Mouse (Mus musculus) forebrain, embryonic 11.5 days (tissue): ENCODE results near the gene Sema3b. TPM values are rescaled to one million over a fixed set of nuclear protein-coding genes. Genes with fewer than 3 reads are reported as not detected.

ENCODE experiments used
- ATAC-seq: fragments of 200-750 bp; cut with Nextera tagmentation; replicated peaks from 2 replicates; pipeline ENCODE4 v1.8.0; 2017; ENCODE audit warnings: moderate TSS enrichment; ENCODE audit not compliant: low FRiP score
- DNase-seq: peaks from one replicate; pipeline ENCODE4 v3.0.0-alpha.2; 2017; ENCODE audit warnings: low spot score
- H3K27ac ChIP-seq: fragments of 300-500 bp; sonication (generic); 2 replicates; pipeline ENCODE4 v1.5.1; 2014; ENCODE audit warnings: low read depth, low read length
- H3K27me3 ChIP-seq: fragments of 300-500 bp; sonication (generic); 2 replicates; pipeline ENCODE4 v1.6.1; 2014; ENCODE audit warnings: mild to moderate bottlenecking, low read length, mixed read lengths; ENCODE audit not compliant: control insufficient read depth, insufficient read depth
- H3K36me3 ChIP-seq: fragments of 300-500 bp; sonication (generic); 2 replicates; pipeline ENCODE4 v1.6.1; 2014; ENCODE audit warnings: mild to moderate bottlenecking, low read length, moderate library complexity, mixed read lengths; ENCODE audit not compliant: control insufficient read depth, insufficient read depth
- H3K4me1 ChIP-seq: fragments of 300-500 bp; sonication (generic); replicated peaks from 2 replicates; pipeline ENCODE4 v1.6.1; 2014; ENCODE audit warnings: low read length, mixed read lengths; ENCODE audit not compliant: control insufficient read depth, insufficient read depth
- H3K4me2 ChIP-seq: fragments of 300-500 bp; sonication (generic); 2 replicates; pipeline ENCODE4 v1.6.1; 2014; ENCODE audit warnings: low read depth, mild to moderate bottlenecking, low read length, moderate library complexity, mixed read lengths; ENCODE audit not compliant: severe bottlenecking
- H3K4me3 ChIP-seq: fragments of 300-500 bp; sonication (generic); 2 replicates; pipeline ENCODE4 v1.5.1; 2014; ENCODE audit warnings: low read depth, low read length
- H3K9ac ChIP-seq: fragments of 300-500 bp; sonication (generic); 2 replicates; pipeline ENCODE4 v1.6.1; 2014; ENCODE audit warnings: low read length
- H3K9me3 ChIP-seq: fragments of 300-500 bp; sonication (generic); 2 replicates; pipeline ENCODE4 v1.6.1; 2016; ENCODE audit warnings: low read length, mixed read lengths; ENCODE audit not compliant: control insufficient read depth
- WGBS: fragments of 180-500 bp; shearing (Covaris S2); extraction: QIAGEN DNeasy Blood & Tissue Kit; methylation state at CpG from one replicate; pipeline ENCODE4 v1.1.7; 2014; 5-methylcytosine and 5-hydroxymethylcytosine counted together
- polyA plus RNA-seq: library from polyadenylated mRNA; unstranded; fragments of >200 nt; fragmentation: Nextera tagmentation; extraction: Ambion mirVana; gene quantifications from 2 replicates; pipeline ENCODE4 v1.2.1, GENCODE M21; 2014

Sema3b gene
- polyA plus RNA-seq, 1 experiment from 2014 or later: 1.7 TPM

GRCm38 (mm10) chr9:107596619-107597569, 12.1 kb downstream of the Sema3b start:
- Histone ChIP-seq H3K4me2 (no peak overlapping the region), H3K4me1 (no peaks in the 10 kb centered on the region), H3K36me3 (no peaks in the 10 kb centered on the region), H3K27ac (no peak overlapping the region), H3K27me3 (no peaks in the 10 kb centered on the region), H3K9me3 (no peaks in the 10 kb centered on the region), H3K4me3 (no peak overlapping the region), H3K9ac (no peak overlapping the region)
- ATAC-seq: no peak
- WGBS: 94% methylated on average over 11 of the region's 11 CpGs
- DNase-seq: no peak

GRCm38 (mm10) chr9:107594281-107595062, 14.6 kb downstream of the Sema3b start:
- ATAC-seq: no peak
- Histone ChIP-seq H3K4me2 (no peak overlapping the region), H3K27me3 (no peaks in the 10 kb centered on the region), H3K9ac (no peak overlapping the region), H3K4me1 (no peaks in the 10 kb centered on the region), H3K36me3 (peaks cover 3% of the 10 kb centered on the region; the same call in 1 of the 2 replicates), H3K4me3 (no peak overlapping the region), H3K9me3 (no peaks in the 10 kb centered on the region), H3K27ac (no peak overlapping the region)
- 76% methylated on average over 8 of the region's 8 CpGs for WGBS
- no peak for DNase-seq

- no peak for ATAC-seq
- H3K4me1 ChIP-seq: peaks cover 1% of the 10 kb centered on the region; the same call in 1 of the 2 replicates
- no peak overlapping the region for H3K4me2 ChIP-seq
- no peak overlapping the region for H3K9ac ChIP-seq
- WGBS: 83% methylated on average over 11 of the region's 11 CpGs
- no peaks in the 10 kb centered on the region for H3K27me3 ChIP-seq
- no peak for DNase-seq
- H3K36me3 ChIP-seq: peaks cover 3% of the 10 kb centered on the region; the same call in 1 of the 2 replicates
- no peak overlapping the region for H3K4me3 ChIP-seq
- no peaks in the 10 kb centered on the region for H3K9me3 ChIP-seq
- no peak overlapping the region for H3K27ac ChIP-seq
Observed at GRCm38 (mm10) chr9:107593101-107593976, 15.7 kb downstream of the Sema3b start.

- Histone ChIP-seq H3K4me2 (no peak overlapping the region), H3K27ac (no peak overlapping the region), H3K4me3 (no peak overlapping the region), H3K36me3 (peaks cover 3% of the 10 kb centered on the region; the same call in 1 of the 2 replicates), H3K27me3 (no peaks in the 10 kb centered on the region), H3K9me3 (no peaks in the 10 kb centered on the region), H3K9ac (no peak overlapping the region), H3K4me1 (peaks cover 3% of the 10 kb centered on the region; the same call in 1 of the 2 replicates)
- ATAC-seq (no peak), DNase-seq (no peak)
- WGBS: 96% methylated on average over 6 of the region's 6 CpGs
Observed at GRCm38 (mm10) chr9:107590773-107591060, 18.3 kb downstream of the Sema3b start.

GRCm38 (mm10) chr9:107590058-107590772, 18.8 kb downstream of the Sema3b start:
- H3K4me3 ChIP-seq: no peak overlapping the region
- no peaks in the 10 kb centered on the region for H3K27me3 ChIP-seq
- no peak overlapping the region for H3K9ac ChIP-seq
- H3K27ac ChIP-seq: no peak overlapping the region
- no peaks in the 10 kb centered on the region for H3K9me3 ChIP-seq
- H3K4me2 ChIP-seq: no peak overlapping the region
- peaks cover 3% of the 10 kb centered on the region; the same call in 1 of the 2 replicates for H3K4me1 ChIP-seq
- H3K36me3 ChIP-seq: peaks cover 3% of the 10 kb centered on the region; the same call in 1 of the 2 replicates
- DNase-seq: no peak
- 93% methylated on average over 25 of the region's 25 CpGs for WGBS
- ATAC-seq: no peak

GRCm38 (mm10) chr9:107587833-107588639, 21.0 kb downstream of the Sema3b start:
- Histone ChIP-seq H3K27me3 (no peaks in the 10 kb centered on the region), H3K4me3 (peak overlapping the region; percentile 64), H3K4me2 (peak overlapping the region; percentile 86), H3K9me3 (no peaks in the 10 kb centered on the region), H3K36me3 (peaks cover 3% of the 10 kb centered on the region; the same call in 1 of the 2 replicates), H3K27ac (no peak overlapping the region), H3K4me1 (peaks cover 3% of the 10 kb centered on the region; the same call in 1 of the 2 replicates), H3K9ac (peak overlapping the region; percentile 68)
- ATAC-seq (no peak), DNase-seq (no peak)
- WGBS: 5% methylated on average over 33 of the region's 33 CpGs

GRCm38 (mm10) chr9:107586974-107587832, 21.8 kb downstream of the Sema3b start, which contains the start of gene Ifrd2:
Gene Ifrd2 (plus strand): TSS chr9:107587642.
- peak; percentile 98 for ATAC-seq
- Histone ChIP-seq H3K9me3 (no peaks in the 10 kb centered on the region), H3K9ac (peak within 1 kb of the TSS; percentile 68), H3K4me3 (peak within 1 kb of the TSS; percentile 64), H3K4me1 (peaks cover 3% of the 10 kb centered on the region; the same call in 1 of the 2 replicates), H3K36me3 (peaks cover 3% of the 10 kb centered on the region; the same call in 1 of the 2 replicates), H3K4me2 (peak within 1 kb of the TSS; percentile 86), H3K27me3 (no peaks in the 10 kb centered on the region), H3K27ac (no peak within 1 kb of the TSS)
- WGBS: 13% methylated on average over 46 of the region's 46 CpGs
- DNase-seq: peak; percentile 97
